Mouse (Mus musculus): Measurements from ENCODE around the gene Tepsin. TPM values are rescaled to one million over a fixed set of nuclear protein-coding genes. Genes with fewer than 3 reads are reported as not detected.

Gene Tepsin
- 10 to 100 TPM; 24.2 to 27.0 TPM for total RNA-seq (2023)

DNA sequence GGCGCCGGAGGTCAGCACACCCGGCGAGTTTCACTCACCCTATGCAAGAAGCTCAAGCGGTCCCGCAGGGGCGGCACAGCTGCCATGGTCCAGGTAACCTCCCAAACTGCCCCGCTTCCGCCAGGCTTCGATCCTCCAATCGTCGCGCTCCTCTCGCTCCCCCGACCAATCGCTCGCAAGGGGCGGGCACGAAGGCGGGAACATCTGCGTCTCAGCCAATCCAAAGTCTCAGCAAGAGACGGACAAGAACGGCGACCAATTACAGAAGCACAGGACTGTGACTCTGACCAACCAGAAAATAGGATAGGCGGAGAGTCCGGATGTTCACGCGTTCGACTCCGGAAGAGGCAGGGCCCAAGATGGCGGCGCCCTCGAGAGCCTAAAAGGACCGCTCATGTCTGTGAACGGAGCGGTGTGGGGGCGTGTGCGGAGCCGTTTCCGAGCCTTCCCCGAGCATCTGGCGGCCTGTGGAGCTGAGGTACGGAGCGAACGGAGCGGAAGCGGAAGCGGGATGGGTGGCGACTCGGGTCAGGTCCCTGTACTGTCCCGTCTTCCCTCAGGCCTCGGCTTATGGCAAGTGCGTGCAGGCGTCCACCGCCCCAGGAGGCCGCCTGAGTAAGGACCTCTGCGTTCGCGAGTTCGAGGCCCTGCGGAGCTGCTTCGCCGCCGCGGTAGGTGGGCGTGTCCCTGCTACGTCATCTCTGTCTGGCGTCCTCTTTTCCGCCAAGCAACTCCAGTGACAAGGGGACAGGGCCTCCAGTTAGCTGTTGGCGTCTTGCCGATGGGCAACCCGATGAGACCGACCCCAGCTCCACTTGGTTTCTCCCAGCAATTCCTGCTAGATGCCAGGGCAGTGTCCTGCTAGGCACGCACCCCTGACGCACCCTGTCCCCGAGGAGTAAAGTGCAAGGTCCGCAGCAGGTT, at the start of gene Tepsin, which contains the start of gene Ndufaf8:
Tepsin (minus strand) TSS at position 144 of the 924 bp plus-strand sequence.
Ndufaf8 (plus strand) TSS at position 341 of the 924 bp plus-strand sequence.

DNA sequence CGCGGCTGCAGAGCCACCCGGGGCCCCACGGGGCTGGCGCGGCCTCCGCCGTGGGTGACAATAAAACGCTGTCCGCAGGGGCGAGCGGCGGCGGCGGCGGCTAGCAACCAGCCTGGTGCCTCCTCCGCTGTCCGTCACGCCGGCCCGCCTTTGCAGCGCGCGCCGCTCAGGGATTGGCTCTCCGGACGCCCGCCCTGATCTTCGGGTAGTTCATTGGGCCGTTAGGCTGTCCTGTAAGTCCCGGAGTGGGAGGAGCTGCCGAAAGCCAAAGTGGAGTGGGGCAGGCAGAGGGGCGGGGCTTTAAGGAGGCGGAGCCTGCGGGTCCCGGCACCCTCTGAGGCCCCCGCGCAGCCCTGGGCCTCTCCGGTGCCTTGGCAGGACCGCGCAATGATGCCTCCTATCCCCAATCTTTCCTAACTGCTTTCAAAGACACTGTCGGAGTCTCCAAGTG, 11.8 kb downstream of the Tepsin start, which contains the start of gene Cep131:
Cep131 (minus strand) TSS at position 126 of the 451 bp plus-strand sequence.

DNA sequence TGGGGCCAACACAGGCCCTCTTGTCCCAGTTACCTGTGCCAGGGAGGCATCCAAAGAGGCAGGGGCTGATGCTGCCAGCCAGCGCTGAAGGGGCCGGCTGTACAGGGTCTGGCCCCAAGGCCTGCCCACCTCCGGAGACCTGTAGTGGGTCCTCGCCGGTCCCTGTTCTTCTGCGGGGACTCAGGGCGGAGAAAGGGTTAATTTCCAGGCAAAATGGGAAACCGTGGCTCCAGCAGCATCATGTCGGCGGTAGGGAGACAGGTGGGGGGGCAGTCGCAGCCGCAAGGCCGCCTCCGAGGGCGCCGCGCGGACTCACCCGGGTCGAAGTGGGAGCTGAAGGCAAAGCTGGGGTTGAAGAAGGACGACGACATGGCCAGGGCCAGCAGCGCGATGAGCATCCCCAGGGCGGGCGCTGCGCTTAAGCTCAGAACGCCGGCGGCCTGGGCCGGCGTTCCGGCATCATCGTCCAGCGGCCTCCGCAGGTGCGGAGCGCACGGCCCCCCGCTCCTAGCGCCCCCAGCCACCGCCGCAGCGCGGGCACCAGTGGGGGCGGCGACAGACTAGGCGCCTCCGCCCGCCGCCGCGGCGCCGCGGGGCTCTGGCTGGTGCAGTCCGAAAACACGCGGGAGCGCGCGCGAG, 51.9 kb downstream of the Tepsin start, which contains the start of gene Aatk:
Aatk (minus strand) TSS at position 615 of the 639 bp plus-strand sequence.

Other genes with a start within 250 kb of the Tepsin start
- gene Chmp6, start 185.3 kb downstream of the Tepsin start, total RNA-seq (2023): 10 to 100 TPM; 32.9 to 36.9 TPM
- 10 to 100 TPM; 21.3 to 21.7 TPM for gene Baiap2, start 156.0 kb downstream of the Tepsin start, total RNA-seq (2023)
- not detected for gene Aatk, start 51.6 kb downstream of the Tepsin start, total RNA-seq (2023)
- gene Cep131, start 11.9 kb downstream of the Tepsin start, total RNA-seq (2023): 10 to 100 TPM; 16.6 to 21.7 TPM
- 10 to 100 TPM; 30.3 to 47.7 TPM for gene Ndufaf8, start 197 bp upstream of the Tepsin start, total RNA-seq (2023)
- gene Slc38a10, start 52.6 kb upstream of the Tepsin start, total RNA-seq (2023): 100 to 1,000 TPM; 103 to 108 TPM
- gene Bahcc1, start 134.2 kb upstream of the Tepsin start, total RNA-seq (2023): under 1 TPM in 1 of 2 experiments, not detected in 1; 0.12 TPM
- 1,000 to 10,000 TPM; 1,199 to 1,232 TPM for gene Actg1, start 249.8 kb upstream of the Tepsin start, total RNA-seq (2023)

All from B cell, adult 67 days (primary cell).